Mouse (Mus musculus) bone marrow, adult 2 months (tissue): ENCODE measurements around the gene Fam71a.

Source experiments
- CTCF ChIP-seq: fragments of 200-500 bp; IDR thresholded peaks from 2 replicates; pipeline ENCODE4 v1.5.1; 2011; ENCODE audit warnings: low read length, control low read depth; ENCODE audit not compliant: control insufficient read depth, insufficient read depth
- POLR2A ChIP-seq: fragments of 200-500 bp; IDR thresholded peaks from 2 replicates; pipeline ENCODE4 v1.6.1; 2011; ENCODE audit warnings: low read depth, mild to moderate bottlenecking, control low read depth, low read length, borderline replicate concordance; ENCODE audit not compliant: control insufficient read depth

DNA sequence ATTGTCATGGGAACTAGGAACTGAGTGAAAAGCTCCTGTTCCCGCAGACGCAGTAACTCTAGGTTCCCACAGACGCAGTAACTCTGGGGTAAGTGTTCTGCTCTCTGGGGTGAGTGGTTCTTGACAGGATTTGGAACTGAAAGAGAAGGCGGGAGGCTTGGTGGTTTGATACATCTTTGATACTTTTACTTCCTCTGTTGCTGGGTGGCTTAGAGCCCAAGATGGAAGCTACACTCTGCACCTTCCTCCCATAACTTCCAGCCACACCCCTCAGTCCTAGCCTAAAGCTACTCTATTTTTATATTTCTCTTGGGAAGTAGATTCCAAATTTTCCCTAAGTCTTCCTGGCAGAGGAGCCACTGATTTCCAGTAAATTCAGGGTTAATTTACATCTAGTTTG lies 26.2 kb downstream of the Fam71a start:
- TF ChIP-seq CTCF (no peak), POLR2A (no peak)
